Mouse (Mus musculus) lung, postnatal 0 days (tissue): ENCODE measurements around the gene Mrpl45.

Experiments used
- CTCF ChIP-seq: IDR thresholded peaks from 2 replicates; pipeline ENCODE4 v1.5.1; 2016; ENCODE audit warnings: antibody characterized with exemption, mild to moderate bottlenecking
- EP300 ChIP-seq: IDR thresholded peaks from 2 replicates; pipeline ENCODE4 v1.6.1; 2016; ENCODE audit warnings: antibody characterized with exemption, mild to moderate bottlenecking, control low read depth

DNA sequence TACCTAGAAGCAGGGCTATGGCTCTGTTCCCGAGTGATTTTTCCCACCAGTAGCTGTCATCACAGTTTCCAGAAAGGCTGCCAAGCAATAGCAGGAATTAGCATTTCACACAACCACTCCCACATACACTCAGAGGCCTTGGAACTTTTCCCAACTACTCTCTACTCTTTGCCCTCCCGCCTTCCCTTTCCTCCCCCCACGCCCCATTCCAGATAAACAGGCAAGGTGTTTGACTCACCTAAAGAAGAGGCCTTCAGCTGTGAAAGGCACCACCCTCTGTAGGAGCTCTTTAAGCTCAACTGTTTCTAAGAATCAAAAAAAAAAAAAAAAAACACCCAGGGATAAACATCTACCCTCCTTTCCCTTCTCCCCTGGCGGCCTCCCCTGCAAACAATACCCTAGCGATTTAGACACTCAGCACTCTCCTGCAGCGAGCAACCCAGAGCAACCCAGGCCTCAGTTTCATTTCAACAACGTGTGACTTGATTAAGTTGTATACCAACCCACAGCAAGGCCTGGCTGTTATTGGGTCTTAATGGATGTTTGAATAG is 13.2 kb upstream of the Mrpl45 start:
- TF ChIP-seq CTCF (peak; percentile 34; the same call in 1 of the 2 replicates), EP300 (peak; percentile 77)
